Mouse (Mus musculus): ENCODE data around the gene Cacna2d3.

Gene Cacna2d3

GRCm38 (mm10) chr14:29385500-29385899, 336.2 kb downstream of the Cacna2d3 start:
- no peak for DNase-seq

GRCm38 (mm10) chr14:29382786-29383185, 338.9 kb downstream of the Cacna2d3 start:
- DNase-seq: no peak

- DNase-seq: peak; percentile 49
These were observed 354.8 kb downstream of the Cacna2d3 start for GRCm38 (mm10) chr14:29366911-29367310.

- DNase-seq: no peak
These were observed 359.2 kb downstream of the Cacna2d3 start for GRCm38 (mm10) chr14:29362448-29362847.

- no peak for DNase-seq
These were observed 371.0 kb downstream of the Cacna2d3 start for GRCm38 (mm10) chr14:29350627-29351026.

GRCm38 (mm10) chr14:29341581-29341980, 380.1 kb downstream of the Cacna2d3 start:
- no peak for DNase-seq

GRCm38 (mm10) chr14:29340728-29341127, 380.9 kb downstream of the Cacna2d3 start:
- no peak for DNase-seq

GRCm38 (mm10) chr14:29334897-29335296, 386.8 kb downstream of the Cacna2d3 start:
- no peak for DNase-seq

GRCm38 (mm10) chr14:29334216-29334615, 387.4 kb downstream of the Cacna2d3 start:
- DNase-seq: no peak

GRCm38 (mm10) chr14:29324430-29324782, 397.3 kb downstream of the Cacna2d3 start:
- no peak for DNase-seq

GRCm38 (mm10) chr14:29323718-29324429, 397.8 kb downstream of the Cacna2d3 start:
- DNase-seq: no peak

- no peak for DNase-seq
These were observed 408.2 kb downstream of the Cacna2d3 start for GRCm38 (mm10) chr14:29313431-29313830.

GRCm38 (mm10) chr14:29305623-29306022, 416.0 kb downstream of the Cacna2d3 start:
- DNase-seq: no peak

GRCm38 (mm10) chr14:29296185-29296754, 425.4 kb downstream of the Cacna2d3 start:
- DNase-seq: no peak

GRCm38 (mm10) chr14:29278901-29279300, 442.8 kb downstream of the Cacna2d3 start:
- no peak for DNase-seq

- DNase-seq: no peak
These were observed 443.3 kb downstream of the Cacna2d3 start for GRCm38 (mm10) chr14:29278401-29278800.

- DNase-seq: no peak
These were observed 444.0 kb downstream of the Cacna2d3 start for GRCm38 (mm10) chr14:29277701-29278100.

- DNase-seq: no peak
These were observed 447.8 kb downstream of the Cacna2d3 start for GRCm38 (mm10) chr14:29273890-29274289.

- DNase-seq: no peak
These were observed 451.1 kb downstream of the Cacna2d3 start for GRCm38 (mm10) chr14:29270541-29270940.

GRCm38 (mm10) chr14:29269816-29270215, 451.8 kb downstream of the Cacna2d3 start:
- DNase-seq: no peak

GRCm38 (mm10) chr14:29268609-29269008, 453.1 kb downstream of the Cacna2d3 start:
- DNase-seq: peak; percentile 5

- peak; percentile 38 for DNase-seq
These were observed 454.3 kb downstream of the Cacna2d3 start for GRCm38 (mm10) chr14:29267233-29267874.

GRCm38 (mm10) chr14:29260621-29261020, 461.0 kb downstream of the Cacna2d3 start:
- no peak for DNase-seq

GRCm38 (mm10) chr14:29243516-29243915, 478.1 kb downstream of the Cacna2d3 start:
- no peak for DNase-seq
